Mouse (Mus musculus) cerebral cortex, adult 2 months (tissue): Measurements from ENCODE around the gene Chrne.

Experiments used
- WGBS: fragments of 180-500 bp; shearing (Covaris S2); methylation state at CpG from one replicate; pipeline ENCODE4 v1.1.7; 2018; 5-methylcytosine and 5-hydroxymethylcytosine counted together

Gene Chrne

GRCm38 (mm10) chr11:70628431-70628830, 9.4 kb upstream of the Chrne start:
- WGBS: 73% methylated on average over 2 of the region's 2 CpGs

DNA sequence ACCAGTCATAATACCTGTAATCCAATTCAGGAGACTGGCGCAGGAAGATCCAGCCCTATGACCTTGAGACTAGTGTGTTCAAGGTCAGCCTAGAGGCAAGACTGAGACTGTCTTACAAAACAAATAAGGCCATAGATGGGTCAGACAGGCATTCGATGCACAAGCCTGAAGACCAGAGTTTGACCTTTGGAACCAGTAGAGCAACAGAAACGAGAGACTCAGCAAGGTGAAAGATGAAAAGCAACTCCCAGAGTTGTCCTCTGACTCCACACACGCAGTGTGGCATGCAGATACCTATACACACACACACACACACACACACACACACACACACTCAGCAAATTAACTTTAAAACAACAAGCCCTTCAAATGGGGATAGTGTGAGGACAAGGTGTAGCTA, 7.9 kb upstream of the Chrne start:
- 78% methylated on average over 4 of the region's 4 CpGs for WGBS

- 45% methylated on average over 4 of the region's 4 CpGs for WGBS
These were observed 6.5 kb upstream of the Chrne start for GRCm38 (mm10) chr11:70625473-70625872.

DNA sequence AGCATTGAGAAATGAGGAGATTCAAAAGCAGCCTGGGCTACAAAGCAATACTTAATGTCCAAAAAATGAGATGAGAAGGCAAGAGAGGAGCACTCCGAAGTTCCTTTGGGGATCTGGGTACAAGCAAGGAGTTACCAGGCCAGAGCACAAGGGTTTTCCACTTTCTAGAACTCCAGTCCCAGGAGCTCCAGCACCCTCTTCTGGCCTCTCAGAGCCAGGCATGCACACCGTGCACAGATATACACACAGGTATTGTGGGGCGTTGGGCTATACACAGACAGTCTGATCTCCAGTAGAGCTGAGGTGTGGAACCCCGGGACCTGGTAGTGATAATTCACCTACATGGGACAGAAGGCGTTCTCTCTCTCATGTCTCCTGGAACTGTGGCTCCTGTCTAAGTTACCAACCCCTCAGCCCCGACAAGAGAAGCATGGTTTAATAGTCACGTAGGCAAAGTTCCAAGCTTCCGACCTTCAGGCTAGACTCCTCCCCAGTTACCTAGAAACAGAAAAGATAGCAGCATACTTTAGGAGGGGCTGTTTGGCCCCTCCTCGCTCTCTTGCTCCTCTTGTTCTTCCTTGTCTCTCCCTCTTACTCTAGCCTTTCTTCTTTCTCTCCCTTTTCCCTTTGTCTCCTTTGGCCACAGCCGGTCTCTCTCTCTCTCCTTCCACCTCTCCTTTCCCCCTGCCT, 4.2 kb upstream of the Chrne start:
- 79% methylated on average over 10 of the region's 10 CpGs for WGBS

DNA sequence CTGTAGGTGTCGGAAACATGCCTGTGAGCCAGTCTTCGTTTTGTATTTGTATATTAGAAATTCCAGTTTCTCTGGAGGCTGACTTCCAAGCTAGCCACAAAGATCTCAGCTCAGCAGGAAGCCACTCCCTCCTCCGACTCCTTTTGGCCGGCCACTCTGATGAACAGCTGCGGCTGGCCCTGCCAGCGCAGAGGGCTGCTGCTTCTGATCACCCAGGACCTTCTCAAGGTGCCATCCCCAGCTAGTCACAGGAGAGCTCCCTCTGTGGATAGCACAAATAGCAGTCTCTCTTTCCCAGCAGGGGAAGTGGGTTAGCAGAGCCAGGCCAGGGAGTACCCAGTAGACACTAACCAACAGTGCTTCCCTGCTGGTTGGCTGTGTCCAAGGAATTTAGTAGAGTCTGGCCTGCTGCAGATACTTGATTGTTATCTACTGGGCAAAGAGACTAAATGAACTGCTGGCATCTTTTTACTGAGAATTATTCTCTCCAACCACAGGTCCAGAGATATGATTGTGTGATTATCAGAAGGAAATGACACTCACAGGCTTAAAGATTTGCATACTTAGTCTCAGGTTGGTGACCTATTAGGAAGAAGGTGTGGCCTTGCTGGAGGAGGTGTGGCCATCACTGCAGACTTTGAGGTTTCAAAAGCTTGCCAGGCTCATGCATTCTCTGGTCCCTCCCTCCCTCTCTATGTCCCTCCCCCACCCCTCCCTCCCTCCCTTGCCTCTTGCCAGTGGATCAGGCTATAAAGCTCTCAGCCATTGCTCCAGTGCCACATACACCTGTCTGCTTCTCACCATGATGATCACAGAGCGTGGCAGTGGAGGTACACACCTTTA, 3.2 kb upstream of the Chrne start:
- 59% methylated on average over 7 of the region's 7 CpGs for WGBS

- 44% methylated on average over 21 of the region's 21 CpGs for WGBS
These were observed 3.4 kb downstream of the Chrne start, which contains the start of gene 4930544D05Rik for GRCm38 (mm10) chr11:70615516-70616093. Gene 4930544D05Rik, plus strand, starts transcription at chr11:70615848.

GRCm38 (mm10) chr11:70615074-70615473, 3.9 kb downstream of the Chrne start:
- 17% methylated on average over 17 of the region's 17 CpGs for WGBS

GRCm38 (mm10) chr11:70612505-70612904, 6.5 kb downstream of the Chrne start:
- WGBS: 82% methylated on average over 7 of the region's 7 CpGs

- WGBS: 76% methylated on average over 4 of the region's 4 CpGs
These were observed 8.3 kb downstream of the Chrne start for GRCm38 (mm10) chr11:70610752-70611151.

DNA sequence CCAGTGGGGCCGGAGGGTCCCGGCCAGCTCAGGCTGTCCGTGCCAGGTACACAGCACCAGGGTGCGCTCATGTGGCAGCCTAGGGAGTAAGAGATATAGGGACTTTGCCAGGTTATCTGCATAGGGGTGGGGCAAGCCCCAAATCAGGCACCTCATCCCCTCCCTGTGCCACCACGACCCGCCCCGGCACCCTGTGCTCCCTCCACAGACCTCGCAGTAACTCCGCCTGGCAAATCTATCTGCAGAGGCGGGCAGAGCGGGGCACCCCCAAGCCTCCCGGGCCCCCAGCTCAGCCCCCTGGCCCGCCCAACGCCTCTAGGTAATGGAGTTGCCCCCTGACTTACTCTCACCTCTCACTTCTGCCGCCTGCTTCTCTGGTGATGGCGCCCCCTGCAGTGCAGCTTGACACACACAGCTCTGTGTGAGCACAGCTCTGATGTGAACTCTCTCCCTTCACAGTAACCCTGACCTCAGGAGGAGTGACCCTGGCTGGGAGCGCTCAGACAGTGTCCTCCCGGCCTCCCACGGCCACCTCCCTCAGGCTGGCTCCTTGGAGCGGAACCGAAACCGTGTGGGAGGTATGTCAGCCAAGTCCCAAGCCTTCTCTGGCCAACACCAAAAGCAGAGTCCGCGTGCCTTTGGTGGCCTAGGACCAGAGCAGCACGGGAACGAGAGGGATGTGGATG, 10.5 kb downstream of the Chrne start:
- WGBS: 88% methylated on average over 26 of the region's 26 CpGs

GRCm38 (mm10) chr11:70607611-70608010, 11.4 kb downstream of the Chrne start:
- WGBS: 86% methylated on average over 9 of the region's 9 CpGs

GRCm38 (mm10) chr11:70606717-70607116, 12.3 kb downstream of the Chrne start:
- 74% methylated on average over 12 of the region's 12 CpGs for WGBS

DNA sequence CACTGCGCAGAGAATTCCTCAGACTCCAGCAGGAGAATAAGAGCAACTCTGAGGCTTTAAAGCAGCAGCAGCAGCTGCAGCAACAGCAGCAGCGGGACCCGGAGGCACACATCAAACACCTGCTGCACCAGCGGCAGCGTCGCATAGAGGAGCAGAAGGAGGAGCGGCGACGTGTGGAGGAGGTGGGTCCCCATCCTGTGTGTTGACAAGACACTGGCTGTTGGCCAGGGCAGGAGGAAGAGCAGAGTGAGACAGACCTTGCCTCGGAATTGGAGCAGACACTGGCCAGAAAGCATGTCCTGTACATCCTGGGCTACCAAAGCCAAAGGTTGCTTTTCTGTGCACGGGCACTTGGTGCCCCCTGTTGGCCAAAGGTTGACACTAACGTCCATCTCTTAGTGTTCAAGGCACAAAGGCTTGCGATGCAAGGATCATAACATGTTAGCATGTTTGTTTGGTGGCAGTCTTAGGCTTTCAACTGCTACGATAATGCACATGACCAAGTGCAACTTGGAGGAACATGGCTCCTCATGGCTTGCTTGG, 13.9 kb downstream of the Chrne start:
- 46% methylated on average over 14 of the region's 14 CpGs for WGBS

DNA sequence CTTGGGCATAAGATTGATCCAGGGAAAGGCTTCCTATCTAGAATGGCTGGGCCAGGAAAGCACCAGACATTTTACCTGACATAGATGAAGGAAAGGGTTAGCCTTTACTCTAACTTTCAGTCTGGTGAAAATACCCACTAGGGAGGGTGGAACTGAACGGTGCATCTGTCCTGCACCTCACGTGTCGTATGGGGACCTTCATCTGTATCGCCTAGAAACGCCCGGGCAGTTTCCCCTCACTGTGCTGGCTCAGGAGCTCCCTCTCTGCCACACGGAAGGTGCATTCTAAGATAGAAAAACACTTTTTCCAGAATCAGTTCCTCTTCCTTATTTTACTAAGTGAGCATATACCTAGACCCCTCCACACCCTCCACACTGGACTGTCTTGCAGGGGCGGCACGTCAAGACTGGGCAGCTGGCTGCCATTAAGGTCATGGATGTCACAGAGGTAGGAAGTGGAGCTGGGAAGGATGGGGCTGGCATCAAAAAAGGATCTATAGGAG, 20.5 kb downstream of the Chrne start:
- 76% methylated on average over 9 of the region's 9 CpGs for WGBS

DNA sequence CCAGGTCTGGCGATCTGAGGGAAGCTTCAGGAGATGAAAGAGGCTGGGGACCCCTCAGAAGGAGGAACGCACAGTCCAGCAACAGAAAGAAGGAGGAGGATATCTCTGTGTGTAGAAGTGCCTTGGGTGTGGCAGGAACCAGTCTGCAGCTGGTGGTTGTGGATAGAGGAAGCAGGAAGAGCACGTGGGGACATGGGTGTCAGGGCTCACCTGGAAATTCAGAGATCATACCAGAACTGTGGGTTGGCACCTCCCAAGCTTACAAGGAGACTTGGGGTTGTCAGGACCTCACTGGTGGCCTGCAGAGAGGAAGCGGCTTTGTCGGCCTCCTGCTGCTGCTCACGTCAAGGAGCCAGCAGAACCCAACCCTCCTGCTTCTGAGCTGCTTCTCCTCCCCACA, 21.7 kb downstream of the Chrne start:
- 72% methylated on average over 6 of the region's 6 CpGs for WGBS

DNA sequence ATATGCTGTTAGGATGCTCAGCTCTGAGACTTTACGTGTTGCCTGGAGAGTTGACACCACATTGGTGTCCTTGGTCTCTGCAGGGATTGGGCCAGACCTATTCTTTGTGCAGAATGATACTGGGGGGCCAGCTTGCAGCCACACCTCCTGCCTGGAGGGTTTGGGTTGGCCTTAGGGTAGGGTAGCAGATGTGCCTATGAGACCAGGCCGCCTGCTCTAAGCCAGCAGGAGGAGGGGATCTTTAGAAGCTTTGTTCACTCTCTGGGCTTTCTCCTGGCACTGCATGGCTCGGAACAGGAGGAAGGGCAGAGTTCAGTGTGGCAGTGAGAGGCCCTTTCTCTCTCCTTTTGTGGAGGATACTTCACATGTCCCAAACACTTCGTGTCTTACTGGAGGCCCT, 22.9 kb downstream of the Chrne start:
- 63% methylated on average over 4 of the region's 4 CpGs for WGBS

GRCm38 (mm10) chr11:70595638-70596037, 23.4 kb downstream of the Chrne start:
- WGBS: 41% methylated on average over 2 of the region's 2 CpGs

GRCm38 (mm10) chr11:70594253-70594989, 24.6 kb downstream of the Chrne start:
- WGBS: 75% methylated on average over 15 of the region's 15 CpGs

DNA sequence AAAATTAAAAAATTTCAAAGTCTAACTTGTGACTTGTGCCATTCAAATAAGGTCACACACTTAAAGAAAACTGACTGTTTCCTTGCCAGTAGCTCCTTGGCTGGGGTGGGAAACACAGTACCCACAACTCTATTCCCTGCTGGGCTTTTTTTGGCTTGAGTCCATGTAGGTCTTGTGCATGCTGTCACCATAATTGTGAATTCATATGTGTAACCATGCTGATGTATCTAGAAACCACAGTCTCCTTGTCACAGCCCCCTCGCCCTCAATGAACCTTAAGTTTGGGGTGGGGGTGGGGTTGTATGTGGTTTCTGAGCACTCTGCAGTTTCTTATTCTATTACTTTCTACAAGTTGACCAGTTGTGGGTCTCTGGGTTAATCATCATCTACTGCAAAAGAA, 27.3 kb downstream of the Chrne start:
- 76% methylated on average over 1 of the region's 1 CpGs for WGBS

DNA sequence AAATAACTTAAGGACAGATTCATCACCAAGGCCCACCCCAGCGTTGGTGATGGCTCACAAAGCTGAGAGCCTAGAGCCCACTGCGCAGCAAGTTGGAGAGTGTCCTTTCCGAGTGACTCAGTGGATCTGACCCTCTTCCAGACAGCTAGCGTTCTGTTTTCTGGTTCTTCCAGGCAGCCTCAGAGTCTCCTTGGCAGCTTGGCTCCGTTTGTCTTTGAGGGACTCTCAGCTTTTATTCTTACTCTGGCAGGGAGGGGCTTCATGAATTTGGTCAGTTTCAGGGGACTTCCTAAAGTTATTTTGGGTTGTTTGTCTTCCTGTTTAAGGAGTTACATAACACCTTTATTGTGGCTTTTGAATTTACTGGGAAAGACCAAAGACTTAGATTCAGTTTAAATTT, 32.1 kb downstream of the Chrne start:
- 20% methylated on average over 5 of the region's 5 CpGs for whole genome bisulfite sequencing

DNA sequence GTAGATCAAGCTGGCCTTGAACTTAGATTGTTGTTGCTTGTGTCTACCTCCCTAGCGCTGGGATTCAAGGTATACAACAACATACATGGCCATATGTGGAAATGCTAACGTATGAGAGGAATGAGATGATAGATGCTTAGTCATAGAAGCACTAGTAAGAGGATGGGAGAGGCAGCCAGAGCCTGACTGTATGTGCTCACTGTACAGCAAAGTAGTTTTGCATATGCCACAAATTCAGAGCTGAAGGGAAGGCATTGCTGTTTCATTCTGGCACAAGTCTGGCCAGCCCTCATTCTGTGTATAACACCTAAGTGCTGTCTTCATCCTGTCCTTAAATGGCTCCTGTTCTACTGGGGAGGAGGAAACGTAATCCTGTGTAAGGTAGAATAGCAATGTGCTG, 32.8 kb downstream of the Chrne start:
- WGBS: 36% methylated on average over 3 of the region's 3 CpGs
